Mouse (Mus musculus): ENCODE data around the gene Prps1. TPM values are rescaled to one million over a fixed set of nuclear protein-coding genes. Genes with fewer than 3 reads are reported as not detected.
A peak's percentile ranks its signal among the peaks of the same experiment; 100 is the strongest.
"Not testable (repeated sequence)": the region's sequence is repeated elsewhere in the genome, so short reads cannot be mapped to it uniquely, and the experiment has no call there.

Prps1 gene
- polyA plus RNA-seq, 1 experiment: 70.9 TPM

GRCm38 (mm10) chrX:140500306-140500705 lies 43.9 kb downstream of the Prps1 start:
- DNase-seq (ENCODE audit: extremely low spot score in 1 of 2, low spot score in 1 of 2): no peak

DNA sequence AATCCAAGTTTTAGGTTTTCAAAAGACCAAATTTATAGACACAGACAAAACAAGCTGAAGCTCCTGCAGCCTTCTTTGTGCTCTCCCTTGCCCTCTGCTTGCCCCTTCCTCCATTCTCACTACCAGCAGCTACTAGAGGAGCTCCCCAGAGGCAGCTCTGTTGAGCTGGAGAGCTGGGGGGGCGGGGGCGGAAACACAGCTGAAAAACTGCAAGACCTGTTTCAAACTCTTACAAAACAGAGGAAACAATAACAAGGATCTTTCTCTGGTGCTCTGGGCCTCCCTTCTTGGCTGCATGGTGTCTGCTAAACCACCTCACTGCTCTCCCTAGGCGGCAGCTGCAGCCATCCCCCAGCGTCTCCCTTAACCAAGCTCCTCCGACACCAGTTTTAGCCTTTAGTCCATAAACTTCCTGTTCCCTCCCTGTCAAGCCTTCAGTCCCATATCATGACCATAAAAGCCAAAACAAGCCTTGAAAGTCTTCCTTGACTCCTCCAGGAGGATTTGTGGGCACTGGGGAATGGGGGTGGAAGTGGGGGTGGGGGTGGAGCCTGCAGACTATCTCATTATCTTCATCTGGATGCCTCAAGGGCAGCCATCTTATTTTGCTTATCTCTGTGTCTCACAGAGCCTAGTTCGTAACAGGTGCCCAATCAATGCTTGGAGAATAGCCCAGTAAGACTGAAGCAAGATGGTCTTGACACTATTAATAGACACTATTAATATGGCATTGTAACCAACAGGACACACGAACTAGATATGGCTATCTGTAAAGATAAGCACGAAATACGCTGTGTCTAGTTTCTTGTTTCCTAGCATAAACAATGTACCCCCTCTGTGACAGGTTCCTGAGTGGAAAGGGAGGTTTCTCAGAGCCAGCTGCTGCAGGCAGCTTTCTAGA lies 45.2 kb downstream of the Prps1 start:
- no peak for DNase-seq (ENCODE audit: extremely low spot score in 1 of 2, low spot score in 1 of 2)

DNA sequence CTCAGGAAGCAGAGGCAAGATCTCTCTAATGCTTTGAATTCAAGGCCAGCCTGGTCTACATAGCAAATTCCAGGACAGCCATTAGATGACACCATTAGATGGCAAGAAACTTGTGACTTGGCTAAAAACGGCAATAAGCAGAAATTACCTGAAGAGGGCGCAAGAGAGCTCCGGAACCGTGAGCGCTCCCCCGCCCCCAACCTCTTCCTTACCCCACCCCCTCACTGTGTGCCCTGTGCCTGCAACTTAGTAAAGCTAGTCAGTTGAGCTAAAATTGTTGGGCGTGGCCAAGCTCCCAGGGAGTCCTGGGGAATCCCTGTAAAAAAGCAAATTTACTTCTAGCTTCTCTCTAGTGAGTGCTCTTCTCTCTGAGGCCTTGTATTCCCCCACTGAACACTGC lies 47.5 kb downstream of the Prps1 start:
- DNase-seq (ENCODE audit: extremely low spot score in 1 of 2, low spot score in 1 of 2): peak in 1 of 2 experiments; percentile 66

GRCm38 (mm10) chrX:140505497-140506238 lies 49.3 kb downstream of the Prps1 start:
- no peak for DNase-seq (ENCODE audit: extremely low spot score in 1 of 2, low spot score in 1 of 2)

GRCm38 (mm10) chrX:140506436-140507180 lies 50.2 kb downstream of the Prps1 start:
- DNase-seq (ENCODE audit: extremely low spot score in 1 of 2, low spot score in 1 of 2): no peak

GRCm38 (mm10) chrX:140507377-140507776 lies 51.0 kb downstream of the Prps1 start:
- DNase-seq (ENCODE audit: extremely low spot score in 1 of 2, low spot score in 1 of 2): no peak

DNA sequence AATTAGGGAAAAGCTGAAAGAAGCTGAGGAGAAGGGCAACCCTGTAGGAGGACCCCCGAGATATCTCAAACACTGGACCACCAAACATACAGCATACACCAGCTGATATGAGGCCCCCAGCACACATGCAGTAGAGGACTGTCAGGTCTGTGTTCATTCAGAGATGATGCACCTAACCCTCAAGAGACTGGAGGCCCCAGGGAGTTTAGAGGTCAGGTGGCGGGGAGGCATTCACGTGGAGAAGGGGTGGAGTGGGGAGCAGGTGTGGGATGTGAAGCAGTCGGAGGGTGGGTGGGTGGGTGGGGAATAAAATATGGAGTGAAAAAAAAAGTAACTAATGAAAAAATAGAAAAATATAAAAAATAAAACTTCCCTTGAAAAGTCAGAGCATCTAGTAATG lies 52.4 kb downstream of the Prps1 start:
- DNase-seq (ENCODE audit: extremely low spot score in 1 of 2, low spot score in 1 of 2): not testable (repeated sequence)

DNA sequence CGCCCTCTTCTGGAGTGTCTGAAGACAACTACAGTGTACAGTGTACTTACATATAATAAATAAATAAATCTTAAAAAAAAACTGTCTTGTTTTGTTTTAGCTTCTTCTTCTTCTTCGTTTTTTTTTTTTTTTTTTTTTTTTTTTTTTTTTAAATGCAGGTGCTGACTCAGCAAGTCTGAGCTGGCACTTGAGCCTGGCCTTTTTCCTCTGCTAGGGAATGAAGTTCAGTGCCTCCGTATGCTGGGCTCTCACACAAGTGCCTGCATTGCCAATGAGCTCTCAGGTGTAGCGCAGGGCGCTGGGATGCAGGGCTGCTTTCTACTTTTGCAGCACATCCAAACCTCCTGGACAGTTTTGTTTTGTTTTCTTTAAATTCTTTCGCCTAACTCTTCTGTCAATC lies 53.4 kb downstream of the Prps1 start:
- no peak for DNase-seq (ENCODE audit: extremely low spot score in 1 of 2, low spot score in 1 of 2)

DNA sequence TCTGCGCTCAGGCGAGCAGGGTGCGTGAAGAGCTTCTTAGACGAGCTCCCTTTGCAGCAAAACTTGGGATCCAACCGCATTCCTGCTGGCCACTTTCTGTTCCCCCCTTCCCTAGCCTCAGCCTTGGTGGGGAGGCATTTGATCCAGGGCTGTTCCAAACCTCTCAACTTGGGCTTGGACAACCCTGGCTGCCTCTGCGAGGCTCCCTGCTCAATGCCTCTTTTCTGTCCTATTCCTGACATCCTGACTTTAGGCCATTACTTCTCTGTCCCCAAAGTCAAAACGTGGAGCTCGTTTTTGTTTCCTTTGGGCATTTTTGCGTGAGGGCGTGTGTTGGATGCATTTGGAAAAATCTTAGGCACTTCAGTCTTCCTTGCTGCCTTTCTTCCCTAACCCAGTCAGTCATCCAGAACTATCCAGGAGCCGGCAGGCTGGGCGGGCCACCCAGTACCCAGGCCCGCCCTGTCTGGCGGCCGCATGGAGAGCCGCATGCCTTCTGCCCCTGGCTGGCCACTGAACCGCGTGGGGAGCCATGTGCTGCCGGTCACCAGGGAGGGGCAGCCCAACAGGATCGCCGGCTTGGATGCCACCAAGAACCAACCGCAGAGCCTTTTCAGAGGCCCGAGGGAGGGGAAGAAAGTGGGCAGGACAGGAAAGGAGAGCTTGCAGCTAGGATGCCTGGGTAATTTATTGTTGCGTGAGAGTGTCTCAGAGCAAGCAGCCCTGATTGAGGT lies 54.5 kb downstream of the Prps1 start:
- DNase-seq (ENCODE audit: extremely low spot score in 1 of 2, low spot score in 1 of 2): peak; percentile 5 to 16

GRCm38 (mm10) chrX:140511687-140512651 lies 55.6 kb downstream of the Prps1 start:
- no peak for DNase-seq (ENCODE audit: extremely low spot score in 1 of 2, low spot score in 1 of 2)

- no peak for DNase-seq (ENCODE audit: extremely low spot score in 1 of 2, low spot score in 1 of 2)
Measured at GRCm38 (mm10) chrX:140513379-140513778, 57.0 kb downstream of the Prps1 start.

- DNase-seq (ENCODE audit: extremely low spot score in 1 of 2, low spot score in 1 of 2): no peak
Measured at GRCm38 (mm10) chrX:140518351-140518750, 61.9 kb downstream of the Prps1 start.

DNA sequence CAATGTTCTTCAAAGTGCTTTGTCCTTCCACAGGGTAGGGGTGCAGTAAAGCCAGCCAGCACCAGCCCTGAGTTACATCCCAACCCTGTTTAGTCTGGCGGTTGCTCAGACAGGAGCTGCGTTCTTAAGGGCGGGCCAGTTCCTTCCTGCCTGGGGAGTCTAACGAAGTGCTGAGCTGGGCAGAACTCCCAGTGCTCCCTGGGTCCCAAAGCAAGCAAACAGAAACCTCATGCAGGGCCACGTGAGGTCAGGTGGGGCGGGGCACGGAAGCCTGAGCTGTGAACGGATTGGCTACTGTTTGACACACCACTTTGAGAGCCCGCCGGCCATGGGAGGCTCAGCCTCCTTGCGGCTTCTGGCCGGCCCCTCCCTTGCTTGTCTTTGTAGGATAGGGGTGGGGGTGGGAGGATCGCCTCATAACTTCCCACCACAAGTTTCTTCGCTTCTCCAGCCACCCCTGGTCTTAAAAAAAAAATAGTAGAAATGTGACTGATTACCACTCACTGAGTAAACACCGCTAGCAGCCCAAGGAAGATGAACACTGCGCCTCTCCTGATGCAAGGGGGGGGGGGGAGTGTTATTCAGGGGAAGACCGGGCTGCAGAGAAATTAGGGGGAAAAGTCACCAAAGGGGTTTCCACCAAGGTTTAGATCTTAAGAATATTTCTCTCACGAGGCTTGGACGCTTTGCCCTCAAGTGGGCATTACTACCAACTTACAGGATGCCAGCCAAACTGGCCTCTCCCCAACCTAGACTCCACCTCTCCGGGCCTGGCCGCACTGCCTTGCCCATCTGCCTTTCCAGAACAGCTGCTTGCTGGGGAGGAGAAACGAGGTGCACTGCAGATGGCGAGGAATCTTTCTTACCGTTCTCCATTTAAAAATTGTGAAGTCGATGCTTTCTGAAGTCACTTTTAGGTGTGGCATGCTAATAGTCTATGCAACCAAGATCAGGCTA lies 64.0 kb downstream of the Prps1 start:
- peak; percentile 59 to 63 for DNase-seq (ENCODE audit: extremely low spot score in 1 of 2, low spot score in 1 of 2)

- no peak for DNase-seq (ENCODE audit: extremely low spot score in 1 of 2, low spot score in 1 of 2)
Measured at GRCm38 (mm10) chrX:140522071-140522765, 65.8 kb downstream of the Prps1 start.

DNA sequence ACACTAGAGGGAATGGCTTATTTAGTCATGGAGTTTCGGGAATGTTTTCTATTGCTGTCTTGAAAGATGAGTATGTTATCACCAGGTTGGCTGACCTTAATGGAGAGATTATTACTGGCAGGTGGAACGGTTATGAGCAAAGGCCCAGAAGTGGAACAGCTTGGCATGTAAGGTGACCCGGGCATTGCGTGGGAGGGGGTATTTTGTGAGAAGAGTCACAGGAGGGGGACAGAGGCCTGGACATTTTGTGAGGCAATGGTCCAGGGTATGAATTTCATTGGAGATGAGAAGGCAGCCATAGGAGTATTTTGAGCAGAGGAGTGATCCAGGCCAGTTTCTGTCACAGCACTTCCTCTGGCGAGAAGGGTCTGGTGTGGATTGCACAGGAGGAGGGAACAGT lies 67.8 kb downstream of the Prps1 start:
- no peak for DNase-seq (ENCODE audit: extremely low spot score in 1 of 2, low spot score in 1 of 2)
